Mouse (Mus musculus): ENCODE data around the gene Klf2. TPM values are rescaled to one million over a fixed set of nuclear protein-coding genes. Genes with fewer than 3 reads are reported as not detected.

Klf2 gene
- total RNA-seq, 2 experiments from 2014 or later = 15.2 to 23.6 TPM

DNA sequence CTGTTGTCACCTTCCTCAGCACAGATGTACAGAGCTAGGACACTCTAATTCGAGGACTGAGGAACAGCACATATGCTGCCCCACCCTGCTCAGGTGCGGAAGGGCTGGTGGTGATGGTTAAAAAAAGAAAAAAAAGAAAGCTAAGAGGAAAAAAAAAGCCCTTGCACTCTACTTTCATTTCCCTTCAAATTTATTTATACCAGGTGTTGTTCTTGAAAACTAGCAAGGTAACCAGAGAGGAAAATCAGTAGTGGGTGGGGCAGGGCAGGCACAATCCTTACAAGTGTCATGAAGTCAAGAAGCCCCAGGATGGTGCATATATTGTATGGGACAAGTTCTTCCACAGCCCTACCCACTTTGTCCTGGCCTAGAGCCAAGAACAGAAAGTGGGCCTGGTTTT is 46.2 kb downstream of the Klf2 start:
- no peak for DNase-seq (ENCODE audit: low spot score in 2 of 2)

- DNase-seq (ENCODE audit: low spot score in 2 of 2) = peak; percentile 76 to 78
Measured at GRCm38 (mm10) chr8:72365826-72366225, 47.0 kb downstream of the Klf2 start.

- no peak for DNase-seq (ENCODE audit: low spot score in 2 of 2)
Measured at GRCm38 (mm10) chr8:72366435-72366834, 47.6 kb downstream of the Klf2 start.

Other genes with a start within 250 kb of the Klf2 start
- gene Olfr373, start 235.9 kb upstream of the Klf2 start, total RNA-seq (2021) = not detected
- not detected for gene Olfr374, start 212.0 kb upstream of the Klf2 start, total RNA-seq (2021)
- gene Tpm4, start 184.1 kb upstream of the Klf2 start, total RNA-seq (2021) = 10 to 100 TPM; 22.7 to 31.6 TPM
- gene Rab8a, start 157.8 kb upstream of the Klf2 start, total RNA-seq (2021) = 10 to 100 TPM; 27.8 to 39.9 TPM
- gene Hsh2d, start 129.4 kb upstream of the Klf2 start, total RNA-seq (2021) = not detected
- not detected for gene Cib3, start 106.2 kb upstream of the Klf2 start, total RNA-seq (2021)
- gene Gm11034, start 105.4 kb upstream of the Klf2 start, total RNA-seq (2021) = not detected
- 10 to 100 TPM; 57.9 to 58.0 TPM for gene Fam32a, start 99.3 kb upstream of the Klf2 start, total RNA-seq (2021)
- gene Ap1m1, start 79.0 kb upstream of the Klf2 start, total RNA-seq (2021) = 10 to 100 TPM; 80.1 to 80.6 TPM
- gene Gm10282, start 13.8 kb upstream of the Klf2 start, total RNA-seq (2021) = 1 to 10 TPM; 2.8 to 4.2 TPM
- gene Eps15l1, start 102.4 kb downstream of the Klf2 start, total RNA-seq (2021) = 10 to 100 TPM; 62.2 to 63.4 TPM
- 1 to 10 TPM; 1.0 to 1.1 TPM for gene Calr3, start 124.8 kb downstream of the Klf2 start, total RNA-seq (2021)
- 1 to 10 TPM; 9.2 to 9.5 TPM for gene 1700030K09Rik, start 124.8 kb downstream of the Klf2 start, total RNA-seq (2021)
- 10 to 100 TPM; 70.4 to 72.7 TPM for gene Cherp, start 156.2 kb downstream of the Klf2 start, total RNA-seq (2021)
- gene Slc35e1, start 173.6 kb downstream of the Klf2 start, total RNA-seq (2021) = 10 to 100 TPM; 54.9 to 55.8 TPM
- gene Med26, start 229.2 kb downstream of the Klf2 start, total RNA-seq (2021) = 10 to 100 TPM; 10.2 to 11.2 TPM